Mouse (Mus musculus) lung, postnatal 4 days (tissue): ENCODE data around the gene Ccdc115.
"Not testable (repeated sequence)": the region's sequence is repeated elsewhere in the genome, so short reads cannot be mapped to it uniquely, and the experiment has no call there.

ENCODE experiments used
- DNase-seq, 2 experiments: peaks; one replicate each; pipeline ENCODE4 v3.0.0; 2021

The Ccdc115 gene

GRCm38 (mm10) chr1:34438381-34439051 lies 956 bp downstream of the Ccdc115 start:
- DNase-seq = no peak

- DNase-seq = not testable (repeated sequence)
Observed at GRCm38 (mm10) chr1:34437366-34437765, 2.1 kb downstream of the Ccdc115 start.

- no peak for DNase-seq
Observed at GRCm38 (mm10) chr1:34436374-34436773, 3.1 kb downstream of the Ccdc115 start.

- no peak for DNase-seq
Observed at GRCm38 (mm10) chr1:34435371-34436120, 3.9 kb downstream of the Ccdc115 start.

GRCm38 (mm10) chr1:34434660-34435160 lies 4.8 kb downstream of the Ccdc115 start:
- peak; percentile 86 to 91 for DNase-seq

- DNase-seq = peak; percentile 27 to 32
Observed at GRCm38 (mm10) chr1:34433891-34434521, 5.5 kb downstream of the Ccdc115 start.

GRCm38 (mm10) chr1:34432776-34433481 lies 6.5 kb downstream of the Ccdc115 start:
- DNase-seq = peak; percentile 47 to 56

GRCm38 (mm10) chr1:34432411-34432775 lies 7.1 kb downstream of the Ccdc115 start:
- DNase-seq = peak; percentile 37 to 47

- no peak for DNase-seq
Observed at GRCm38 (mm10) chr1:34431431-34431830, 8.0 kb downstream of the Ccdc115 start.

- no peak for DNase-seq
Observed at GRCm38 (mm10) chr1:34430981-34431380, 8.5 kb downstream of the Ccdc115 start.

GRCm38 (mm10) chr1:34429281-34429680 lies 10.2 kb downstream of the Ccdc115 start:
- DNase-seq = no peak

- no peak for DNase-seq
Observed at GRCm38 (mm10) chr1:34428466-34428865, 11.0 kb downstream of the Ccdc115 start.

GRCm38 (mm10) chr1:34399182-34399953 lies 40.1 kb downstream of the Ccdc115 start:
- DNase-seq = no peak

GRCm38 (mm10) chr1:34396321-34396720 lies 43.2 kb downstream of the Ccdc115 start:
- DNase-seq = no peak

- DNase-seq = peak; percentile 38 to 53
Observed at GRCm38 (mm10) chr1:34389234-34389891, 50.1 kb downstream of the Ccdc115 start.

- peak; percentile 45 to 59 for DNase-seq
Observed at GRCm38 (mm10) chr1:34388849-34389233, 50.6 kb downstream of the Ccdc115 start.

GRCm38 (mm10) chr1:34387346-34388327 lies 51.8 kb downstream of the Ccdc115 start:
- peak; percentile 17 to 57 for DNase-seq
